Mouse (Mus musculus): Measurements from ENCODE around the gene Nfasc. TPM values are rescaled to one million over a fixed set of nuclear protein-coding genes. Genes with fewer than 3 reads are reported as not detected.

Gene Nfasc
- polyA plus RNA-seq, 1 experiment from 2014 or later = 1.4 TPM

- Histone ChIP-seq H3K27ac (no peak overlapping the region), H3K4me3 (replicated peaks) (no peak overlapping the region), H3K27me3 (no peaks in the 10 kb centered on the region), H3K36me3 (no peaks in the 10 kb centered on the region), H3K9ac (no peak overlapping the region), H3K4me2 (no peak overlapping the region), H3K9me3 (replicated peaks) (no peaks in the 10 kb centered on the region), H3K4me1 (no peaks in the 10 kb centered on the region)
- ATAC-seq (replicated peaks; ENCODE audit: low FRiP score) = no peak
- 76% methylated on average over 4 of the region's 4 CpGs for WGBS
Measured at GRCm38 (mm10) chr1:132722362-132722761, 19.2 kb downstream of the Nfasc start.

GRCm38 (mm10) chr1:132721266-132721665, 20.3 kb downstream of the Nfasc start:
- Histone ChIP-seq H3K27me3 (no peaks in the 10 kb centered on the region), H3K27ac (no peak overlapping the region), H3K4me1 (no peaks in the 10 kb centered on the region), H3K9ac (no peak overlapping the region), H3K4me3 (replicated peaks) (no peak overlapping the region), H3K9me3 (replicated peaks) (no peaks in the 10 kb centered on the region), H3K4me2 (no peak overlapping the region), H3K36me3 (no peaks in the 10 kb centered on the region)
- whole genome bisulfite sequencing = 79% methylated on average over 3 of the region's 3 CpGs
- ATAC-seq (replicated peaks; ENCODE audit: low FRiP score) = no peak

GRCm38 (mm10) chr1:132718225-132718624, 23.4 kb downstream of the Nfasc start:
- H3K27me3 ChIP-seq = no peaks in the 10 kb centered on the region
- H3K36me3 ChIP-seq = no peaks in the 10 kb centered on the region
- ATAC-seq (replicated peaks; ENCODE audit: low FRiP score) = no peak
- no peaks in the 10 kb centered on the region for H3K9me3 ChIP-seq (replicated peaks)
- no peak overlapping the region for H3K4me2 ChIP-seq
- no peak overlapping the region for H3K9ac ChIP-seq
- no peaks in the 10 kb centered on the region for H3K4me1 ChIP-seq
- H3K27ac ChIP-seq = no peak overlapping the region
- H3K4me3 ChIP-seq (replicated peaks) = no peak overlapping the region
- WGBS = 83% methylated on average over 5 of the region's 5 CpGs

GRCm38 (mm10) chr1:132715044-132715443, 26.6 kb downstream of the Nfasc start:
- no peaks in the 10 kb centered on the region for H3K27me3 ChIP-seq
- H3K9me3 ChIP-seq (replicated peaks) = no peaks in the 10 kb centered on the region
- no peak overlapping the region for H3K9ac ChIP-seq
- no peak overlapping the region for H3K27ac ChIP-seq
- WGBS = 88% methylated on average over 9 of the region's 9 CpGs
- no peak overlapping the region for H3K4me3 ChIP-seq (replicated peaks)
- no peaks in the 10 kb centered on the region for H3K36me3 ChIP-seq
- ATAC-seq (replicated peaks; ENCODE audit: low FRiP score) = no peak
- no peak overlapping the region for H3K4me2 ChIP-seq
- no peaks in the 10 kb centered on the region for H3K4me1 ChIP-seq

DNA sequence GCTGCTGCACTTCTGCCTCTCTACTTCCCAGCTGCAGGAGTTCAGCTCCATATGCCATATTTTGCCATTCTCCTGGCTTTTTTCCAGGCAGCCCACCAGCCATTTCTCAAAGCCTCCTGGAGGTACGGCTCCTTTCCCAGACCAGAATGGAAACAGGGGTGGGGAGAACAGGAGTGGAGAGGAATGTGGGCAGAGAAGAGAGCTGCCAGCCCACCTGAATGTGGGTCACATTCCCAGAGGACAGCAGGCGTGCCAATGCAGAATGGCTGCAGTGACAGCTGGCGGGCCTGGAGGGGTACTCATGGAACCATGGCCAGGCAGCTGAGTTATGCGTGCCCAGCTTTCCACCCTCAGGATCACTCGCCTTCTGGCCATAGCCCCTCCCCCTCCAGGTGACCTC, 32.2 kb downstream of the Nfasc start:
- H3K4me3 ChIP-seq (replicated peaks) = no peak overlapping the region
- ATAC-seq (replicated peaks; ENCODE audit: low FRiP score) = no peak
- no peak overlapping the region for H3K4me2 ChIP-seq
- H3K36me3 ChIP-seq = no peaks in the 10 kb centered on the region
- H3K27ac ChIP-seq = no peak overlapping the region
- H3K4me1 ChIP-seq = no peaks in the 10 kb centered on the region
- 60% methylated on average over 5 of the region's 5 CpGs for WGBS
- H3K9ac ChIP-seq = no peak overlapping the region
- H3K9me3 ChIP-seq (replicated peaks) = no peaks in the 10 kb centered on the region
- 0 out of 2 replicates have a peak, but pooled peaks cover 5% of the 10 kb centered on the region for H3K27me3 ChIP-seq

- Histone ChIP-seq H3K4me3 (replicated peaks) (no peak overlapping the region), H3K27ac (no peak overlapping the region), H3K4me1 (no peaks in the 10 kb centered on the region), H3K4me2 (no peak overlapping the region), H3K9me3 (replicated peaks) (no peaks in the 10 kb centered on the region), H3K36me3 (no peaks in the 10 kb centered on the region), H3K27me3 (peaks cover 8% of the 10 kb centered on the region; the same call in 1 of the 2 replicates), H3K9ac (no peak overlapping the region)
- WGBS = 53% methylated on average over 8 of the region's 8 CpGs
- ATAC-seq (replicated peaks; ENCODE audit: low FRiP score) = no peak
Measured at GRCm38 (mm10) chr1:132707301-132707700, 34.3 kb downstream of the Nfasc start.

DNA sequence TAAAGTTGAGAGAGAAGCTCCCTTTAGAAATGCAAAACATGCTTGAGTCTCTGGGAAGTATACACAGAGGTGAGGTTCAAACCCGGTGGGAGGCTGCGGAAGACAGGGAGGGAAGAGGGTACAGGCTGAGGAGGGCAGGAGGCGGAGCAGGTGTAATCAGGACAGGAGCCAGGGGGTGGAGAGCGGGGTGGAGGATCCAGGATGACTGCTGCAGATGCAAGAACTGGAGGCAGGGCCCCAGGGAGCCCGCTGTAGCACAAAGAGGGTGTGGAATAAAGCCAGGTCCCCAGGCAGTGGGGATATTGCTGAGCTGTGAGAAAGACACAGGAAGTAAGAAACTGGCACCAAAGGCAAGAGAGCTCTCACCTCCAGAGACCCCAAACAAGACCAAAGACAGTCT, 38.1 kb downstream of the Nfasc start:
- no peaks in the 10 kb centered on the region for H3K36me3 ChIP-seq
- H3K9ac ChIP-seq = no peak overlapping the region
- no peaks in the 10 kb centered on the region for H3K9me3 ChIP-seq (replicated peaks)
- no peak overlapping the region for H3K27ac ChIP-seq
- no peaks in the 10 kb centered on the region for H3K4me1 ChIP-seq
- H3K27me3 ChIP-seq = peaks cover 8% of the 10 kb centered on the region; the same call in 1 of the 2 replicates
- no peak overlapping the region for H3K4me2 ChIP-seq
- ATAC-seq (replicated peaks; ENCODE audit: low FRiP score) = no peak
- no peak overlapping the region for H3K4me3 ChIP-seq (replicated peaks)
- WGBS = 25% methylated on average over 5 of the region's 5 CpGs

- 60% methylated on average over 4 of the region's 4 CpGs for WGBS
- no peaks in the 10 kb centered on the region for H3K27me3 ChIP-seq
- H3K4me3 ChIP-seq (replicated peaks) = no peak overlapping the region
- no peak overlapping the region for H3K4me2 ChIP-seq
- no peak overlapping the region for H3K9ac ChIP-seq
- no peak for ATAC-seq (replicated peaks; ENCODE audit: low FRiP score)
- H3K9me3 ChIP-seq (replicated peaks) = no peaks in the 10 kb centered on the region
- H3K36me3 ChIP-seq = no peaks in the 10 kb centered on the region
- no peaks in the 10 kb centered on the region for H3K4me1 ChIP-seq
- no peak overlapping the region for H3K27ac ChIP-seq
Measured at GRCm38 (mm10) chr1:132696926-132697325, 44.7 kb downstream of the Nfasc start.

DNA sequence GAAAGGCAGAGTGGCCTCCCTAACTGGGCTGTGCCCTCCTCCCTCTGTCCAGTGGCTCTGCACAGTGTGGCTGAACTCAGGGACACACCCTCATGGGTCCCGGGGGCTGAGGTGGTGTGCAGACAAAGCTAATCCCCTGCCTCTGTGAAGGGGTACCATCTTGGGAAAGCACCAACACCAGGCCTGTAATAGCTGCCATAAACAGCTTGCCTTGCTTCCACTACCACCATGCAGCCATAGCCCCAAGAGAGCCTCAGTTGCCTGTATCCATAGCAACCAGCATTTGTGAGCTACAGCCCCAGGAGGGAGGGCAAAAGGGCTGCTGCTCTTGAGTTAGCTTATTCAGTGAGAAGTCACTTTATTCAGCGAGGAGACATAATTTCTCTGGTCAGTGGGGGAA, 45.4 kb downstream of the Nfasc start:
- no peaks in the 10 kb centered on the region for H3K36me3 ChIP-seq
- H3K4me1 ChIP-seq = no peaks in the 10 kb centered on the region
- no peak overlapping the region for H3K4me3 ChIP-seq (replicated peaks)
- no peaks in the 10 kb centered on the region for H3K9me3 ChIP-seq (replicated peaks)
- WGBS = 5% methylated on average over 2 of the region's 2 CpGs
- H3K9ac ChIP-seq = no peak overlapping the region
- H3K27me3 ChIP-seq = no peaks in the 10 kb centered on the region
- ATAC-seq (replicated peaks; ENCODE audit: low FRiP score) = no peak
- no peak overlapping the region for H3K4me2 ChIP-seq
- no peak overlapping the region for H3K27ac ChIP-seq

GRCm38 (mm10) chr1:132694007-132694406, 47.6 kb downstream of the Nfasc start:
- Histone ChIP-seq H3K4me1 (no peaks in the 10 kb centered on the region), H3K27me3 (no peaks in the 10 kb centered on the region), H3K27ac (no peak overlapping the region), H3K4me3 (replicated peaks) (no peak overlapping the region), H3K36me3 (no peaks in the 10 kb centered on the region), H3K9me3 (replicated peaks) (no peaks in the 10 kb centered on the region), H3K4me2 (no peak overlapping the region), H3K9ac (no peak overlapping the region)
- ATAC-seq (replicated peaks; ENCODE audit: low FRiP score) = no peak
- WGBS = 31% methylated on average over 9 of the region's 9 CpGs

DNA sequence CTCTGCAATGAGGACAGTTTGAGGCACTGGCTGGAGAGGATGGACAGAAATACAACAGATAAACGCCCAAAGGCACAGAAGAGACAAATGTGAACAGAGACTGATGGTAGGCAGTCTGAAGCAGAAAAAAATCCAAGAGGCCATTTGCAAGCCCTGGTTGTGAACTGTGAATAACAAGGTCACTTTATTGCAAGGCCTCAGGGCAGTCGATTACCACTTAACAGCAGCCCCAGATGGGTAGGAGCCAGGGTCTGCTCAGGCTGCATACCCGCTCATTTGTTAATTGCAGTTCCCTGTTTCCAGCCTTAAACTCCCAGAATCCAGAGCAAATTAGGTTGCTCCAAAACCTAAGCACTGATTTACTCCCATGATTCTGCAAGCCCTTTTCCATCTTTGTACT, 52.4 kb downstream of the Nfasc start:
- Histone ChIP-seq H3K4me2 (no peak overlapping the region), H3K9me3 (replicated peaks) (no peaks in the 10 kb centered on the region), H3K27me3 (no peaks in the 10 kb centered on the region), H3K4me1 (no peaks in the 10 kb centered on the region), H3K9ac (no peak overlapping the region), H3K36me3 (no peaks in the 10 kb centered on the region), H3K27ac (no peak overlapping the region), H3K4me3 (replicated peaks) (no peak overlapping the region)
- WGBS = 35% methylated on average over 3 of the region's 3 CpGs
- no peak for ATAC-seq (replicated peaks; ENCODE audit: low FRiP score)

- ATAC-seq (replicated peaks; ENCODE audit: low FRiP score) = no peak
- Histone ChIP-seq H3K36me3 (no peaks in the 10 kb centered on the region), H3K27me3 (no peaks in the 10 kb centered on the region), H3K9ac (no peak overlapping the region), H3K4me3 (replicated peaks) (no peak overlapping the region), H3K27ac (no peak overlapping the region), H3K4me1 (no peaks in the 10 kb centered on the region), H3K9me3 (replicated peaks) (no peaks in the 10 kb centered on the region), H3K4me2 (no peak overlapping the region)
- WGBS = 63% methylated on average over 12 of the region's 12 CpGs
Measured at GRCm38 (mm10) chr1:132678935-132679334, 62.7 kb downstream of the Nfasc start.

GRCm38 (mm10) chr1:132678076-132678475, 63.5 kb downstream of the Nfasc start:
- WGBS = 38% methylated on average over 5 of the region's 5 CpGs
- Histone ChIP-seq H3K9me3 (replicated peaks) (no peaks in the 10 kb centered on the region), H3K4me2 (no peak overlapping the region), H3K36me3 (no peaks in the 10 kb centered on the region), H3K4me1 (no peaks in the 10 kb centered on the region), H3K27me3 (no peaks in the 10 kb centered on the region), H3K9ac (no peak overlapping the region), H3K4me3 (replicated peaks) (no peak overlapping the region), H3K27ac (no peak overlapping the region)
- ATAC-seq (replicated peaks; ENCODE audit: low FRiP score) = no peak
